Mouse (Mus musculus) ovary, adult 18-20 months (tissue): ENCODE data around the gene Pros1.

Experiments used
- DNase-seq: peaks from one replicate; pipeline ENCODE4 v3.0.0; 2022; ENCODE audit warnings: low spot score, mixed read lengths

The Pros1 gene

GRCm38 (mm10) chr16:62854191-62855068 is at the start of gene Pros1:
Pros1 (plus strand) TSS chr16:62854307.
- peak; percentile 54 for DNase-seq

- DNase-seq: no peak
Measured at GRCm38 (mm10) chr16:62804621-62805020, 49.5 kb upstream of the Pros1 start.

- DNase-seq: no peak
Measured at GRCm38 (mm10) chr16:62807249-62807979, 46.7 kb upstream of the Pros1 start.

- DNase-seq: no peak
Measured at GRCm38 (mm10) chr16:62810855-62811254, 43.3 kb upstream of the Pros1 start.

- no peak for DNase-seq
Measured at GRCm38 (mm10) chr16:62813790-62814189, 40.3 kb upstream of the Pros1 start.

- DNase-seq: no peak
Measured at GRCm38 (mm10) chr16:62814491-62814890, 39.6 kb upstream of the Pros1 start, which contains the start of gene Stx19. Stx19 (plus strand) TSS chr16:62814676.

GRCm38 (mm10) chr16:62822472-62822871 is 31.6 kb upstream of the Pros1 start:
- DNase-seq: no peak

- no peak for DNase-seq
Measured at GRCm38 (mm10) chr16:62826156-62827001, 27.7 kb upstream of the Pros1 start.

- no peak for DNase-seq
Measured at GRCm38 (mm10) chr16:62832027-62832426, 22.1 kb upstream of the Pros1 start.

GRCm38 (mm10) chr16:62832481-62832880 is 21.6 kb upstream of the Pros1 start:
- DNase-seq: no peak

GRCm38 (mm10) chr16:62834016-62834735 is 19.9 kb upstream of the Pros1 start:
- DNase-seq: no peak

GRCm38 (mm10) chr16:62845341-62845740 is 8.8 kb upstream of the Pros1 start:
- no peak for DNase-seq

GRCm38 (mm10) chr16:62846498-62847312 is 7.4 kb upstream of the Pros1 start, which contains the start of gene Arl13b:
Arl13b (minus strand) TSS chr16:62847040.
- DNase-seq: peak; percentile 95

- DNase-seq: no peak
Measured at GRCm38 (mm10) chr16:62852464-62853252, 1.4 kb upstream of the Pros1 start.

- DNase-seq: no peak
Measured at GRCm38 (mm10) chr16:62853611-62854126, 438 bp upstream of the Pros1 start.

- peak; percentile 21 for DNase-seq
Measured at GRCm38 (mm10) chr16:62855385-62855784, 1.3 kb downstream of the Pros1 start.

GRCm38 (mm10) chr16:62856273-62856672 is 2.2 kb downstream of the Pros1 start:
- DNase-seq: no peak

- no peak for DNase-seq
Measured at GRCm38 (mm10) chr16:62857498-62857897, 3.4 kb downstream of the Pros1 start.

- DNase-seq: no peak
Measured at GRCm38 (mm10) chr16:62858018-62858417, 3.9 kb downstream of the Pros1 start.
